Mouse (Mus musculus): ENCODE results near the gene Gm17482.

GRCm38 (mm10) chr6:115252099-115252873 lies 25.1 kb downstream of the Gm17482 start, which contains the start of gene Timp4:
- TF ChIP-seq POLR2A (IDR thresholded peaks at IDR 0.05; ENCODE audit: control insufficient read depth, low read depth, low read length) (no peak), CTCF (IDR thresholded peaks at IDR 0.05; ENCODE audit: control insufficient read depth, insufficient read depth, insufficient replicate concordance, low read depth, low read length) (no peak)

All from testis, adult 2 months (tissue).